Mouse (Mus musculus): ENCODE results near the gene Nemp1.

The Nemp1 gene

GRCm38 (mm10) chr10:127666501-127667268 is at the start of gene Nemp1:
Gene Nemp1 (plus strand): TSS chr10:127666901.
- peak; percentile 72 for DNase-seq (ENCODE audit: low spot score)

GRCm38 (mm10) chr10:127617294-127617693 is 49.4 kb upstream of the Nemp1 start:
- DNase-seq (ENCODE audit: low spot score) = no peak

- no peak for DNase-seq (ENCODE audit: low spot score)
These were observed 48.5 kb upstream of the Nemp1 start for GRCm38 (mm10) chr10:127618173-127618572.

- no peak for DNase-seq (ENCODE audit: low spot score)
These were observed 47.5 kb upstream of the Nemp1 start for GRCm38 (mm10) chr10:127619119-127619721.

- DNase-seq (ENCODE audit: low spot score) = peak; percentile 70
These were observed 46.7 kb upstream of the Nemp1 start for GRCm38 (mm10) chr10:127619941-127620405.

GRCm38 (mm10) chr10:127620406-127621190 is 46.1 kb upstream of the Nemp1 start, which contains the start of gene Lrp1:
Gene Lrp1 (minus strand): TSS chr10:127621148.
- DNase-seq (ENCODE audit: low spot score) = peak; percentile 62

GRCm38 (mm10) chr10:127621191-127622056 is 45.3 kb upstream of the Nemp1 start:
- peak; percentile 92 for DNase-seq (ENCODE audit: low spot score)

- peak; percentile 85 for DNase-seq (ENCODE audit: low spot score)
These were observed 44.7 kb upstream of the Nemp1 start for GRCm38 (mm10) chr10:127622057-127622392.

GRCm38 (mm10) chr10:127622661-127623060 is 44.0 kb upstream of the Nemp1 start:
- DNase-seq (ENCODE audit: low spot score) = no peak

- DNase-seq (ENCODE audit: low spot score) = no peak
These were observed 43.1 kb upstream of the Nemp1 start for GRCm38 (mm10) chr10:127623439-127624216.

- DNase-seq (ENCODE audit: low spot score) = no peak
These were observed 40.3 kb upstream of the Nemp1 start for GRCm38 (mm10) chr10:127626433-127626832.

- no peak for DNase-seq (ENCODE audit: low spot score)
These were observed 35.2 kb upstream of the Nemp1 start for GRCm38 (mm10) chr10:127631261-127632214.

GRCm38 (mm10) chr10:127632668-127633271 is 33.9 kb upstream of the Nemp1 start:
- DNase-seq (ENCODE audit: low spot score) = no peak

GRCm38 (mm10) chr10:127640421-127640820 is 26.3 kb upstream of the Nemp1 start:
- DNase-seq (ENCODE audit: low spot score) = no peak

GRCm38 (mm10) chr10:127641861-127642771 is 24.6 kb upstream of the Nemp1 start:
- peak; percentile 88 for DNase-seq (ENCODE audit: low spot score)

GRCm38 (mm10) chr10:127642772-127643552 is 23.7 kb upstream of the Nemp1 start, which contains the start of gene Stat6:
Gene Stat6 (plus strand): TSS chr10:127642986.
- DNase-seq (ENCODE audit: low spot score) = peak; percentile 70

- peak; percentile 82 for DNase-seq (ENCODE audit: low spot score)
These were observed 23.0 kb upstream of the Nemp1 start for GRCm38 (mm10) chr10:127643553-127644238.
